Mouse (Mus musculus): ENCODE results near the gene Tmem30b. TPM values are rescaled to one million over a fixed set of nuclear protein-coding genes. Genes with fewer than 3 reads are reported as not detected.
A peak's percentile ranks its signal among the peaks of the same experiment; 100 is the strongest.
"Not testable (repeated sequence)": the region's sequence is repeated elsewhere in the genome, so short reads cannot be mapped to it uniquely, and the experiment has no call there.

Gene Tmem30b
- polyA plus RNA-seq, 1 experiment from 2014 or later, result 0.32 TPM

GRCm38 (mm10) chr12:73554155-73554554 is 8.0 kb upstream of the Tmem30b start:
- 2% methylated on average over 5 of the region's 5 CpGs for WGBS

GRCm38 (mm10) chr12:73548259-73548658 is 2.1 kb upstream of the Tmem30b start:
- H3K9ac ChIP-seq, result no peak overlapping the region
- 60% methylated on average over 8 of the region's 8 CpGs for WGBS

More at GRCm38 (mm10) chr12:73554155-73554554, 8.0 kb upstream of the Tmem30b start:
- no peak overlapping the region for H3K9ac ChIP-seq
- no peak overlapping the region for H3K4me2 ChIP-seq
- no peak for ATAC-seq (ENCODE audit: extremely low read depth, insufficient number of reproducible peaks, low FRiP score, low TSS enrichment)
- no peaks in the 10 kb centered on the region for H3K36me3 ChIP-seq
- H3K27ac ChIP-seq (replicated peaks), result no peak overlapping the region
- no peak overlapping the region for H3K4me3 ChIP-seq
- H3K4me1 ChIP-seq, result no peaks in the 10 kb centered on the region
- no peaks in the 10 kb centered on the region for H3K9me3 ChIP-seq
- H3K27me3 ChIP-seq (replicated peaks), result peaks cover 23% of the 10 kb centered on the region

GRCm38 (mm10) chr12:73547646-73548045 is 1.5 kb upstream of the Tmem30b start:
- Histone ChIP-seq H3K4me3 (no peak overlapping the region), H3K9me3 (no peaks in the 10 kb centered on the region), H3K27ac (replicated peaks) (no peak overlapping the region), H3K27me3 (replicated peaks) (peaks cover 86% of the 10 kb centered on the region), H3K4me2 (no peak overlapping the region), H3K36me3 (no peaks in the 10 kb centered on the region), H3K9ac (no peak overlapping the region), H3K4me1 (peaks cover 17% of the 10 kb centered on the region)
- ATAC-seq (ENCODE audit: extremely low read depth, insufficient number of reproducible peaks, low FRiP score, low TSS enrichment), result no peak
- WGBS, result 31% methylated on average over 10 of the region's 10 CpGs

More at GRCm38 (mm10) chr12:73548259-73548658, 2.1 kb upstream of the Tmem30b start:
- Histone ChIP-seq H3K27ac (replicated peaks) (no peak overlapping the region), H3K4me3 (no peak overlapping the region), H3K4me1 (peaks cover 17% of the 10 kb centered on the region), H3K9me3 (no peaks in the 10 kb centered on the region), H3K36me3 (no peaks in the 10 kb centered on the region), H3K4me2 (no peak overlapping the region), H3K27me3 (replicated peaks) (peaks cover 81% of the 10 kb centered on the region)
- ATAC-seq (ENCODE audit: extremely low read depth, insufficient number of reproducible peaks, low FRiP score, low TSS enrichment), result no peak

DNA sequence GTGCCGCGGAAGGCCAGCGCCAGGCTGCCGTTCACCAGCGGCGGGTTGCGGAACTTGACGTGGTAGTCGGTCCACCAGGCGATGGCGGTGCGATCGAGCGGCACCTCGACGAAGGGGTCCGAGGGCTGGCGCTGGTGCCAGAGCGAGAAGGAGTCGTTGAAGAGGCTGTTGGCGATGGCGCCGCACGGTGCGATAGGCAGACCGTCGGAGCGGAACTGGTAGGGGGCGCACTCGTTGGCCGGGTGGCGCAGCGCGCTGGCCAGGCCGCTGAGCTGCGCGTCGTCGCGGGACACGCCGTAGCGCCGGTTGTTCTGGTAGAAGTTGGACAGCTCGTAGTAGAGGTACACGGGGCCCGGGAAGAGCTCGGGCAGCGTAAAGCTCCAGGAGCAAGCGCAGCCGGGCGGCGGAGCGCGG is 513 bp downstream of the Tmem30b start:
- no peak for ATAC-seq (ENCODE audit: extremely low read depth, insufficient number of reproducible peaks, low FRiP score, low TSS enrichment)
- H3K4me2 ChIP-seq, result peak overlapping the region; percentile 87
- H3K27ac ChIP-seq (replicated peaks), result no peak overlapping the region
- peak overlapping the region; percentile 57 for H3K4me3 ChIP-seq
- H3K36me3 ChIP-seq, result no peaks in the 10 kb centered on the region
- peaks cover 95% of the 10 kb centered on the region for H3K27me3 ChIP-seq (replicated peaks)
- under 1% methylated on average over 55 of the region's 55 CpGs for whole genome bisulfite sequencing
- H3K4me1 ChIP-seq, result peaks cover 17% of the 10 kb centered on the region
- no peaks in the 10 kb centered on the region for H3K9me3 ChIP-seq
- H3K9ac ChIP-seq, result peak overlapping the region; percentile 72

DNA sequence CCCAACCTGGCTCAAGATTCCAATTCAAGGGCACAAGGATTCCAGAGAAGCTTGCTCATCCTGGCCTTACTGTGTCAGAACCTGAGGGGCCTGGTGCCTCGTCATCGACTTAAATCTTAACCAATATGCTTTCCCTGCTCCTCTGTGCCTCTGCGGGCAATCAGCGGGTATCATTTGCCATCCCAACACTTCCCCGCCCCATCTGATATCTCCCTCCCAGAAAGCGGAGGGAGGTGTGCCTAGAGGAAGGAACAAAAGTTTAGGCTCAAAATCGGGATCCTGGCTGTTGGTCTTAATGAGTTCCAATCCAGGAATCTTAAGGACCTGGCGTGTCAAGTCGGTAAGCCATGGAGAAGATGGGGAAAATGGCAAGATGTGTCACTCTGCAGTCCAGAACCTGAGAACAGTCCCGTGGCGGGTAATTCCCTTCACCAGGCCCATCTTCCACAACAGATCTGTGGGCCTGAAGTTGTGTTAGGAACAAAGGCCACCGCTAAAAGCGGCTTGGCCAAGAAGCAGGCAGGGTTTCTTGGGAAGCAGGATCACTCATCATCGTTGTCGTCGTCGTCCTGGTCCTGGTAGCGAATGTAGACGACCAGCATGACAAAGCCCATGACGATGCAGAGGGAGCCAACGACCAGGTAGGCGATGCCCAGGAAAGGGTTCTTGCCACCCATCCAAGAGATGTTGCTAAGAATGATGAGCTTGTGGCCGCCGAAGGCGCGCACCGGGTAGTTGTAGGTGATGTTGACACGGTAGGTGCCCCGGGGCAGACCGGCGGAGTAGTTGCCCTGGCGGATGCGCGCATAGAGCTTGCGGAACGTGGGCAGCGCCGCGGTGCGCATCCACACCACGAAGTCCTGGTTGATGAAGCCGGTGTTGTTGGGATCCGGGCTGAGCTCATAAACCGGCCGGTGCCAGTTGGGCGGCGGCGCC is 1.2 kb downstream of the Tmem30b start:
- H3K4me3 ChIP-seq, result peak overlapping the region; percentile 57
- peak overlapping the region; percentile 72 for H3K9ac ChIP-seq
- 10% methylated on average over 48 of the region's 48 CpGs for WGBS
- H3K27me3 ChIP-seq (replicated peaks), result peaks cover 93% of the 10 kb centered on the region
- H3K4me2 ChIP-seq, result peak overlapping the region; percentile 87
- H3K4me1 ChIP-seq, result peaks cover 17% of the 10 kb centered on the region
- no peak overlapping the region for H3K27ac ChIP-seq (replicated peaks)
- no peak for ATAC-seq (ENCODE audit: extremely low read depth, insufficient number of reproducible peaks, low FRiP score, low TSS enrichment)
- H3K9me3 ChIP-seq, result no peaks in the 10 kb centered on the region
- no peaks in the 10 kb centered on the region for H3K36me3 ChIP-seq

DNA sequence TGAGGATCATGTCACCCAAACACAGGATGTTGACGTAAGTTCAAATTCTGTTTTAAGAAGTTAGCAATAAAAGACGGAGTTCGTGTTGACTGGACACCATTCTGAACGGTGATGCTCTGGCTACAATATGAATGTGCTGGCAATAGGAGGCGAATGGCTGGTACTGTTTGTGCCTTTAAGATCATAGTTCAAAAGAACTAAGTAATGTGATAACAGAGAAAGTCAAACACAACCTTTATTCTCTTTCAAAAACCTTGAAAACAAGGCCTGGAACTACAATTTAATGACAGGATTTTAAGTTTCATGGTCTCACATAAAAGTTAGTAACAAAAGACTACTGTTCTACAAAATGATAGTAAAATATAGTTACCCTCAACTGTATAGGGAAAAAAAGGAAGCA is 3.0 kb downstream of the Tmem30b start:
- H3K4me3 ChIP-seq, result no peak overlapping the region
- peaks cover 77% of the 10 kb centered on the region for H3K27me3 ChIP-seq (replicated peaks)
- WGBS, result 86% methylated on average over 5 of the region's 5 CpGs

DNA sequence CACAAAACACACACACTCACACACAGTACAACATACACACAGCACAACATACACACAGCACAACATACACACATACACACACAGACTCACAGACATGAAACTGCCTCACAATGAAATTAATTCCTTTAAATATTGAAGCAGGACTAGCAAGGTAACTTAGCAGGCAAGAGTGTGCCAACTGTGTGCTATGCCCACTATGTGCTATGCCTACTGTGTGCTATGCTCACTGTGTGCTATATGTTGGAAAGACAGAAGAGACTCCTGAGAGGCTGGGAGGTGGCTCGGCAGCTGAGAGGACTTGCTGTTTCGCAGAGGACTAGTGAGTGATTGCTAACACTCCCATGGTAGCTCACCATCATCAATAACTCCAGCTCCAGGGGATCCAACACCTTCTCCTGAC is 5.8 kb downstream of the Tmem30b start:
- 80% methylated on average over 2 of the region's 2 CpGs for WGBS
- Histone ChIP-seq H3K27ac (replicated peaks) (no peak overlapping the region), H3K4me1 (peaks cover 8% of the 10 kb centered on the region; the same call in 1 of the 2 replicates), H3K36me3 (no peaks in the 10 kb centered on the region), H3K4me2 (no peak overlapping the region), H3K9ac (no peak overlapping the region), H3K9me3 (no peaks in the 10 kb centered on the region), H3K4me3 (no peak overlapping the region), H3K27me3 (replicated peaks) (peaks cover 61% of the 10 kb centered on the region)
- no peak for ATAC-seq (ENCODE audit: extremely low read depth, insufficient number of reproducible peaks, low FRiP score, low TSS enrichment)

More for the DNA sequence above, 3.0 kb downstream of the Tmem30b start:
- Histone ChIP-seq H3K4me1 (peaks cover 17% of the 10 kb centered on the region), H3K9me3 (no peaks in the 10 kb centered on the region), H3K27ac (replicated peaks) (no peak overlapping the region), H3K9ac (no peak overlapping the region), H3K4me2 (no peak overlapping the region), H3K36me3 (no peaks in the 10 kb centered on the region)
- ATAC-seq (ENCODE audit: extremely low read depth, insufficient number of reproducible peaks, low FRiP score, low TSS enrichment), result no peak

GRCm38 (mm10) chr12:73539151-73539550 is 7.0 kb downstream of the Tmem30b start:
- Histone ChIP-seq H3K4me2 (peak overlapping the region; percentile 18; the same call in 1 of the 2 replicates), H3K4me1 (0 out of 2 replicates have a peak, but pooled peaks cover 3% of the 10 kb centered on the region), H3K4me3 (no peak overlapping the region), H3K36me3 (no peaks in the 10 kb centered on the region), H3K27me3 (replicated peaks) (peaks cover 49% of the 10 kb centered on the region), H3K9ac (no peak overlapping the region), H3K9me3 (no peaks in the 10 kb centered on the region), H3K27ac (replicated peaks) (no peak overlapping the region)
- ATAC-seq (ENCODE audit: extremely low read depth, insufficient number of reproducible peaks, low FRiP score, low TSS enrichment), result no peak
- 9% methylated on average over 2 of the region's 2 CpGs for WGBS

DNA sequence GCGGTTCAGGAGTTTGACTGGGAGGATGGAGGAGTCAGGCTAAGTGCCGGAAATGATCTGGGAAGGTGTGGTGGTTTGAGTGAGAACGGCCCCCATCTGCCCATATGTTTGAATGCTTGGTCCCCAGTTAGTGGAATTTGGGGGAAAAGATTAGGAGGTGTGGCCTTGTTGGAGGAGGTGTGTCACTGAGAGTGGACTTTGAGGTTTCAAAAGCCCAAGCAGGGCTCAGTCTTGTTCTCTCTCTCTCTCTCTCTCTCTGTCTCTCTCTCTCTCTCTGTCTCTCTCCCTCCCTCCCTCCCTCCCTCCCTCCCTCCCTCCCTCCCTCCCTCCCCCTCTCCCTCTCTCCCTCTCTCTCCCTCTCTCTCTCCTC is 8.1 kb downstream of the Tmem30b start:
- H3K4me1 ChIP-seq; H3K9me3 ChIP-seq; ATAC-seq (ENCODE audit: extremely low read depth, insufficient number of reproducible peaks, low FRiP score, low TSS enrichment); H3K9ac ChIP-seq; H3K27ac ChIP-seq (replicated peaks); H3K36me3 ChIP-seq: not testable (repeated sequence)
- Histone ChIP-seq H3K4me3 (peak overlapping the region; percentile 37), H3K27me3 (replicated peaks) (peaks cover 44% of the 10 kb centered on the region), H3K4me2 (peak overlapping the region; percentile 60)
- WGBS, result 22% methylated on average over 3 of the region's 3 CpGs

DNA sequence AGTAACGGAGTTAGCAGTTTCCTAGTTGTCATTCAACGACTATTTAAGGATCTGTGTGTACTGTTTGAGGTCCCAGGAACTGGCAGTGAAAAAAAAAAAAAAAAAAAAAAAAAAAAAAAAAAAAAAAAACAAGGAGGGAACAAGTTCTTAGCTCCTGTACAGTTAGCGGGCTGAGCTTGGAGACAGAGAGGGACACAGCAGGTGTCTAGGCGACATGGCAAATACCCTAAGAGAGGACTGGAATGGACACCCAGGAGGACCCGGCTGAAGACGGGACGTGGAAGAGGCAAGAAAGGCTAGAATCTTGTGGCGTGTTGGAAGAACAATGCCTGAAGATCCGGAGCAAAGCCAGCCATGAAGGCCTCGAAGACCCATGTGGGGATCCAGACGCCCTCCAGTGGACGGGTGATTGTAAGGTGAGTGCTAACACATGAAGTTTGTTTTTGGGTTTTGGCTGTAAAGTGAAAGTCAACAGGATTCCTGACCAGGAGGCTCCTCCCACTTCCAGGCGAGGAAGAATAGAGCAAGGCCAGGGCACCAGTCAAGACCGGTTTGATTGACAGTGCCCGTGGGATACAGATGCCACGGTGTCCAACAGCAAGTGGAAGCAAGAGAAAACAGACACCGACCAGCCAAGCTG is 8.6 kb downstream of the Tmem30b start:
- 23% methylated on average over 17 of the region's 17 CpGs for WGBS
- H3K9ac ChIP-seq, result no peak overlapping the region
- H3K4me1 ChIP-seq, result 0 out of 2 replicates have a peak, but pooled peaks cover 3% of the 10 kb centered on the region
- H3K9me3 ChIP-seq, result no peaks in the 10 kb centered on the region
- no peak for ATAC-seq (ENCODE audit: extremely low read depth, insufficient number of reproducible peaks, low FRiP score, low TSS enrichment)
- H3K36me3 ChIP-seq, result no peaks in the 10 kb centered on the region
- no peak overlapping the region for H3K27ac ChIP-seq (replicated peaks)
- peak overlapping the region; percentile 60 for H3K4me2 ChIP-seq
- H3K27me3 ChIP-seq (replicated peaks), result peaks cover 40% of the 10 kb centered on the region
- peak overlapping the region; percentile 37 for H3K4me3 ChIP-seq

DNA sequence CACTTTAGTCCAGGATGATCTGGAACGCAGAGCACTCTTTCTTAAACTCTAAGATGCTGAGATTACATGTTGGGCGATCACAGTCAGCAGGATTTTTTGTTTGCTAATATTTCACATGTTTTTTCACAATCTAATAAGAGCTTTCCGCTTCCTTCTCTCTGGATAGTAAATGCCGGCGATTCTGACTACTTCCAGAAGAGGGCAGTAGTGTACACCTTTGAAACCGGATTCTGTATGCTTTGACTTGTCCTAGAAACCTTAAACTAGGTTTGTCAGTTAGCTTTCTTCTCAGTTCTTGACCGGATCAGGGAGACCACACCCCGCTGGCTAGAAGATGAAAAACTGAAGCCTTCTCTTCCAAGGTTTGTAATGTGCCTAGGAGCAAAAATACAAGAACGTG is 11.6 kb downstream of the Tmem30b start:
- Histone ChIP-seq H3K27me3 (replicated peaks) (peaks cover 23% of the 10 kb centered on the region), H3K4me1 (peaks cover 3% of the 10 kb centered on the region; the same call in 1 of the 2 replicates), H3K9ac (no peak overlapping the region), H3K4me2 (no peak overlapping the region), H3K36me3 (no peaks in the 10 kb centered on the region), H3K9me3 (no peaks in the 10 kb centered on the region), H3K4me3 (no peak overlapping the region), H3K27ac (replicated peaks) (no peak overlapping the region)
- no peak for ATAC-seq (ENCODE audit: extremely low read depth, insufficient number of reproducible peaks, low FRiP score, low TSS enrichment)
- WGBS, result 13% methylated on average over 9 of the region's 9 CpGs
